Mouse (Mus musculus): ENCODE data around the gene Nagk. TPM values are rescaled to one million over a fixed set of nuclear protein-coding genes. Genes with fewer than 3 reads are reported as not detected.

Nagk gene
- polyA plus RNA-seq, 1 experiment from 2014 or later: 50.6 TPM

- Histone ChIP-seq H3K9ac (ENCODE audit: low read depth, low read length) (no peak overlapping the region), H3K36me3 (ENCODE audit: control insufficient read depth, insufficient read depth, low read length) (no peaks in the 10 kb centered on the region), H3K9me3 (ENCODE audit: control insufficient read depth, low read length) (no peaks in the 10 kb centered on the region), H3K4me1 (ENCODE audit: control insufficient read depth, insufficient read depth, low read length) (no peaks in the 10 kb centered on the region), H3K4me3 (ENCODE audit: low read depth, low read length) (no peak overlapping the region), H3K4me2 (ENCODE audit: low read depth, low read length) (no peak overlapping the region), H3K27me3 (replicated peaks; ENCODE audit: control insufficient read depth, insufficient read depth, low read length) (no peaks in the 10 kb centered on the region), H3K27ac (replicated peaks; ENCODE audit: low read depth, low read length) (no peak overlapping the region)
- ATAC-seq (ENCODE audit: low read depth) (no peak), DNase-seq (ENCODE audit: low spot score) (no peak)
- WGBS: 83% methylated on average over 10 of the region's 10 CpGs
Measured at GRCm38 (mm10) chr6:83844913-83845312, 50.1 kb downstream of the Nagk start.

DNA sequence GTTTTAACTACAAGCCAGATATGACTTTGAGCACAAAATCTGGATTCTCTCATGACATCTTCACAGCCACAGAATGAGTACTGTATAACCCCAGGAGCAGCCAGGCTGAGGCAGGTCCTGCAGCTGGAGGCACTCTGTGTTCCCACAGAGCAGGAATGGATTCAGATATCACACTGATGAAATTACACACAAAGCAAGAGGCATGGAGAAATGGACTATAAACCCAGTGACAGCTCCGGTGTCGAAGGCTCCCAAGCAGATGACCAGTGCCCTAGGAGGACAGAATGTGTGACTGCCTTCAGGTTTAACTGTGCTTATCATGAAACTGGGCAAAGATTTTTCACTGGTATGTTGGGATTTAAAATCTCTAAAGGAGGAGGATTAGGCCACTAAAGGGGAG is 51.4 kb downstream of the Nagk start:
- H3K27me3 ChIP-seq (replicated peaks; ENCODE audit: control insufficient read depth, insufficient read depth, low read length): no peaks in the 10 kb centered on the region
- H3K9me3 ChIP-seq (ENCODE audit: control insufficient read depth, low read length): no peaks in the 10 kb centered on the region
- H3K4me3 ChIP-seq (ENCODE audit: low read depth, low read length): no peak overlapping the region
- H3K36me3 ChIP-seq (ENCODE audit: control insufficient read depth, insufficient read depth, low read length): no peaks in the 10 kb centered on the region
- WGBS: 83% methylated on average over 2 of the region's 2 CpGs
- no peak overlapping the region for H3K4me2 ChIP-seq (ENCODE audit: low read depth, low read length)
- H3K9ac ChIP-seq (ENCODE audit: low read depth, low read length): no peak overlapping the region
- no peak overlapping the region for H3K27ac ChIP-seq (replicated peaks; ENCODE audit: low read depth, low read length)
- DNase-seq (ENCODE audit: low spot score) (no peak), ATAC-seq (ENCODE audit: low read depth) (no peak)
- H3K4me1 ChIP-seq (ENCODE audit: control insufficient read depth, insufficient read depth, low read length): no peaks in the 10 kb centered on the region

DNA sequence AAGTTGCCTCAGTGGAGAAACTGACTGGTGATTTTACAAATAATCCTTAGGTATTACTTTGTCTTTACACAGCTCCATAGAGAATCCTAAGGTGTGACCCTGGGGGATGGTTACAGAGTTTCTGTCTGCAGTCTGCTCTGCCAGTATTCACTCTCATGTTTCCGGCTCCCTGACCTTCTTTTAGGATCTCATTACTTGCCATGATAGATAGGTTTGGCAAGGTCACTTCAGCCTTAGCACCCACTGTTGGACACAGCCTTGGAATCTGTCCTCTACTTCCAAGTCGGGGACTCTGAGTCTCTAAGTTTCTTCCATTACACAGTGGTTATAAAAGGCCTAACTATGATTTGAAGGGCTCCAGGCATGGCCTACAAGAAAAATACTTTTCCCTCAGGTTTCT is 54.7 kb downstream of the Nagk start:
- no peak for ATAC-seq (ENCODE audit: low read depth)
- WGBS: 83% methylated on average over 2 of the region's 2 CpGs

More for the DNA sequence above, 54.7 kb downstream of the Nagk start:
- Histone ChIP-seq H3K27ac (replicated peaks; ENCODE audit: low read depth, low read length) (no peak overlapping the region), H3K27me3 (replicated peaks; ENCODE audit: control insufficient read depth, insufficient read depth, low read length) (no peaks in the 10 kb centered on the region), H3K4me3 (ENCODE audit: low read depth, low read length) (no peak overlapping the region), H3K4me2 (ENCODE audit: low read depth, low read length) (no peak overlapping the region), H3K9ac (ENCODE audit: low read depth, low read length) (no peak overlapping the region), H3K9me3 (ENCODE audit: control insufficient read depth, low read length) (no peaks in the 10 kb centered on the region), H3K36me3 (ENCODE audit: control insufficient read depth, insufficient read depth, low read length) (no peaks in the 10 kb centered on the region), H3K4me1 (ENCODE audit: control insufficient read depth, insufficient read depth, low read length) (no peaks in the 10 kb centered on the region)
- no peak for DNase-seq (ENCODE audit: low spot score)

Other genes with a start within 250 kb of the Nagk start
- gene Stambp, start 222.3 kb upstream of the Nagk start, polyA plus RNA-seq (2014; fragmentation: Nextera tagmentation; extraction: Ambion mirVana): 26.2 and 28.1 TPM in 2 replicates
- not detected in 2 replicates for gene Clec4f, start 138.8 kb upstream of the Nagk start, polyA plus RNA-seq (2014; fragmentation: Nextera tagmentation; extraction: Ambion mirVana)
- not detected in 2 replicates for gene Cd207, start 117.1 kb upstream of the Nagk start, polyA plus RNA-seq (2014; fragmentation: Nextera tagmentation; extraction: Ambion mirVana)
- gene Vax2, start 83.7 kb upstream of the Nagk start, polyA plus RNA-seq (2014; fragmentation: Nextera tagmentation; extraction: Ambion mirVana): 0.43 and 0.45 TPM in 2 replicates
- gene Atp6v1b1, start 52.0 kb upstream of the Nagk start, polyA plus RNA-seq (2014; fragmentation: Nextera tagmentation; extraction: Ambion mirVana): 1.8 and 2.3 TPM in 2 replicates
- 0.17 TPM in 1 of 2 replicates, not detected in the other for gene Ankrd53, start 32.3 kb upstream of the Nagk start, polyA plus RNA-seq (2014; fragmentation: Nextera tagmentation; extraction: Ambion mirVana)
- gene Tex261, start 19.2 kb upstream of the Nagk start, polyA plus RNA-seq (2014; fragmentation: Nextera tagmentation; extraction: Ambion mirVana): 92.5 and 98.9 TPM in 2 replicates
- gene Paip2b, start 36.8 kb downstream of the Nagk start, polyA plus RNA-seq (2014; fragmentation: Nextera tagmentation; extraction: Ambion mirVana): 17.2 and 17.3 TPM in 2 replicates
- 62.1 and 66.2 TPM in 2 replicates for gene Zfp638, start 72.1 kb downstream of the Nagk start, polyA plus RNA-seq (2014; fragmentation: Nextera tagmentation; extraction: Ambion mirVana)
- 14.3 and 17.0 TPM in 2 replicates for gene Dysf, start 213.6 kb downstream of the Nagk start, polyA plus RNA-seq (2014; fragmentation: Nextera tagmentation; extraction: Ambion mirVana)

Measured in embryonic facial prominence, embryonic 14.5 days (tissue).